In the genomic region with DNA sequence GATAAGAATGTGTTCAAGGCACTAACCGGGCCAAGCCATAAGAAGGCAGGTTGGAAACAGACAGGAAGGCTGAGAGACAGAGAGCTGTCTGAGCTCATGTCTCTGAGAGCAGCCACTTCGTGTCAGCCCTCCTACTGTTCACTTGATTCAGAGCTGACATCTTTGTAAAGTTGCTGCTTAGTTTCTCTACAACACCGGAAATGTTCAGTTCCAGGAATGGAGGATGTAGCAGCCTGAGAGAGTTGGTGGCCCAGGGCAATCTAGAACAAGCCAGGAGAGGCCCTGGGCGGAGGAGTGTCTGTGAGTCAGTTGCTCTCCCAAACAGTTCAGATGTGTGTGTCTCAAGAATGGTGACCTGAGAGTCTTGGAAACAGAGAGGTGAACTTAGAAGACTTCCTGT, we compare ENCODE assay signal across 23 mouse cellular contexts.
DNase-seq lines count a peak whose midpoint lies in the region; ATAC-seq and TF ChIP-seq lines count a peak whose summit lies in the region.
"Had no signal": no experiment of that assay in that cellular context is flagged by ENCODE, and none has a peak within 500 bp of the region (broad histone marks: within the 10 kb centered on the region; RNA-seq: fewer than 3 reads in every experiment).

No protein-coding gene starts in this region.

- 54% methylated on average over 4 of the region's 4 CpGs for WGBS in heart, embryonic 12.5 days
- WGBS in heart, postnatal 0 days, result 40% methylated on average over 4 of the region's 4 CpGs

- TF ChIP-seq EP300 in heart, postnatal 0 days (IDR thresholded peaks at IDR 0.05; ENCODE audit: low read depth), result no peak

- H3K9me3 ChIP-seq in heart, embryonic 12.5 days (replicated peaks), result no peaks in the 10 kb centered on the region
- H3K9me3 ChIP-seq in heart, postnatal 0 days (replicated peaks; ENCODE audit: control insufficient read depth, low read length), result no peaks in the 10 kb centered on the region
- H3K9me3 ChIP-seq: embryonic facial prominence, embryonic 15.5 days; hindbrain, embryonic 12.5 days; intestine, embryonic 15.5 days had no signal

- H3K4me3 ChIP-seq in heart, embryonic 12.5 days, result no peak overlapping the region
- H3K4me3 ChIP-seq in heart, postnatal 0 days (ENCODE audit: low read depth, low read length), result no peak overlapping the region
- H3K4me3 ChIP-seq: embryonic facial prominence, embryonic 15.5 days; erythroblast, embryonic 14.5 days; forebrain, embryonic 10.5 days; hindbrain, embryonic 12.5 days; intestine, embryonic 15.5 days had no signal

- H3K4me1 ChIP-seq in heart, embryonic 12.5 days (replicated peaks), result no peaks in the 10 kb centered on the region; the same call in 1 of the 2 replicates
- H3K4me1 ChIP-seq in heart, postnatal 0 days (ENCODE audit: control insufficient read depth, insufficient read depth), result no peaks in the 10 kb centered on the region
- H3K4me1 ChIP-seq: embryonic facial prominence, embryonic 15.5 days; forebrain, embryonic 10.5 days; hindbrain, embryonic 12.5 days; intestine, embryonic 15.5 days had no signal

- TF ChIP-seq CTCF in heart, postnatal 0 days (IDR thresholded peaks at IDR 0.05; ENCODE audit: low read depth), result no peak

- peak; percentile 25; the same call in 1 of the 2 replicates for ATAC-seq in heart, embryonic 12.5 days (ENCODE audit: insufficient number of reproducible peaks, low FRiP score)
- 0 out of 2 replicates have a peak, but pooled peaks have one; percentile 24 for ATAC-seq in heart, postnatal 0 days (ENCODE audit: insufficient read depth, low read depth)
- ATAC-seq: forebrain, embryonic 14.5 days; hindbrain, embryonic 16.5 days; intestine, embryonic 15.5 days had no signal

- H3K4me2 ChIP-seq in heart, embryonic 12.5 days, result no peak overlapping the region
- no peak overlapping the region for H3K4me2 ChIP-seq in heart, postnatal 0 days (ENCODE audit: low read depth, low read length)
- H3K4me2 ChIP-seq: embryonic facial prominence, embryonic 15.5 days; hindbrain, embryonic 12.5 days; intestine, embryonic 15.5 days had no signal

- H3K9ac ChIP-seq in heart, embryonic 12.5 days, result no peak overlapping the region
- H3K9ac ChIP-seq in heart, postnatal 0 days (replicated peaks; ENCODE audit: low read depth, low read length), result no peak overlapping the region
- H3K9ac ChIP-seq: embryonic facial prominence, embryonic 15.5 days; hindbrain, embryonic 12.5 days; intestine, embryonic 15.5 days had no signal

- DNase-seq in heart, adult 18-20 months, result no peak
- no peak for DNase-seq in heart, postnatal 0 days (ENCODE audit: low spot score)
- DNase-seq in heart, adult 9 months (ENCODE audit: low spot score in 2 of 2), result no peak
- DNase-seq in ZHBTc4 (ENCODE audit: low read depth, low spot score), result peak; percentile 55
- DNase-seq in right cerebral cortex, postnatal 25 days, result no peak
- DNase-seq in lung, postnatal 25 days (ENCODE audit: low spot score), result no peak
- DNase-seq: adrenal gland, adult 8-10 months; adrenal gland, postnatal 36 days; cerebellum, adult 8-10 months; cerebellum, postnatal 14 days; embryo, embryonic 11 days; gastrocnemius, postnatal 10 days; heart, postnatal 4 days; kidney, adult 18-20 months; kidney, postnatal 10 days had no signal

- H3K27ac ChIP-seq in heart, embryonic 12.5 days (ENCODE audit: poor library complexity, severe bottlenecking), result no peak overlapping the region
- H3K27ac ChIP-seq in heart, postnatal 0 days (ENCODE audit: low read depth), result peak overlapping the region; percentile 32; the same call in 1 of the 2 replicates
- H3K27ac ChIP-seq: embryonic facial prominence, embryonic 15.5 days; forebrain, embryonic 10.5 days; hindbrain, embryonic 12.5 days; intestine, embryonic 15.5 days had no signal

- H3K36me3 ChIP-seq in heart, embryonic 12.5 days, result peaks cover 5% of the 10 kb centered on the region; the same call in 1 of the 2 replicates
- H3K36me3 ChIP-seq in heart, postnatal 0 days (replicated peaks; ENCODE audit: control insufficient read depth, insufficient read depth, low read length), result no peaks in the 10 kb centered on the region
- H3K36me3 ChIP-seq: forebrain, embryonic 10.5 days; hindbrain, embryonic 12.5 days; intestine, embryonic 15.5 days had no signal

- no peaks in the 10 kb centered on the region for H3K27me3 ChIP-seq in heart, embryonic 12.5 days (replicated peaks)
- no peaks in the 10 kb centered on the region for H3K27me3 ChIP-seq in heart, postnatal 0 days (ENCODE audit: control insufficient read depth, insufficient read depth, low read length)
- H3K27me3 ChIP-seq: embryonic facial prominence, embryonic 15.5 days; hindbrain, embryonic 12.5 days; intestine, embryonic 15.5 days had no signal
